Mouse (Mus musculus) stomach, embryonic 16.5 days (tissue): Measurements from ENCODE around the gene Slc22a21. TPM values are rescaled to one million over a fixed set of nuclear protein-coding genes. Genes with fewer than 3 reads are reported as not detected.
"Not testable (repeated sequence)": the region's sequence is repeated elsewhere in the genome, so short reads cannot be mapped to it uniquely, and the experiment has no call there.

Source experiments
- ATAC-seq: fragments of 200-750 bp; cut with Nextera tagmentation; 2 replicates; pipeline ENCODE4 v1.8.0; 2017; ENCODE audit warnings: moderate number of reproducible peaks, moderate TSS enrichment; ENCODE audit not compliant: insufficient read depth, low FRiP score
- H3K27ac ChIP-seq: fragments of 300-500 bp; sonication (generic); 2 replicates; pipeline ENCODE4 v1.5.1; 2014; ENCODE audit warnings: low read length
- H3K27me3 ChIP-seq: fragments of 300-500 bp; sonication (generic); 2 replicates; pipeline ENCODE4 v1.6.1; 2014; ENCODE audit warnings: low read length, control low read depth, mixed read lengths; ENCODE audit not compliant: control insufficient read depth, insufficient read depth
- H3K36me3 ChIP-seq: fragments of 300-500 bp; sonication (generic); 2 replicates; pipeline ENCODE4 v1.6.1; 2014; ENCODE audit warnings: low read length; ENCODE audit not compliant: control insufficient read depth, insufficient read depth
- H3K4me1 ChIP-seq: fragments of 300-500 bp; sonication (generic); 2 replicates; pipeline ENCODE4 v1.6.1; 2014; ENCODE audit warnings: low read length, control low read depth, mixed read lengths; ENCODE audit not compliant: control insufficient read depth, insufficient read depth
- H3K4me2 ChIP-seq: fragments of 300-500 bp; sonication (generic); 2 replicates; pipeline ENCODE4 v1.6.1; 2014; ENCODE audit warnings: low read depth, low read length, mixed read lengths
- H3K4me3 ChIP-seq: fragments of 300-500 bp; sonication (generic); replicated peaks from 2 replicates; pipeline ENCODE4 v1.5.1; 2014; ENCODE audit warnings: mild to moderate bottlenecking, low read length
- H3K9ac ChIP-seq: fragments of 300-500 bp; sonication (generic); 2 replicates; pipeline ENCODE4 v1.6.1; 2014; ENCODE audit warnings: low read length
- H3K9me3 ChIP-seq: fragments of 300-500 bp; sonication (generic); replicated peaks from 2 replicates; pipeline ENCODE4 v1.6.1; 2016; ENCODE audit warnings: low read length, control low read depth; ENCODE audit not compliant: control insufficient read depth
- WGBS: fragments of 180-500 bp; shearing (Covaris S2); extraction: QIAGEN DNeasy Blood & Tissue Kit; methylation state at CpG from one replicate; pipeline ENCODE4 v1.1.7; 2014; 5-methylcytosine and 5-hydroxymethylcytosine counted together
- polyA plus RNA-seq: library from polyadenylated mRNA; unstranded; fragments of >200 nt; fragmentation: Nextera tagmentation; extraction: Ambion mirVana; gene quantifications from 2 replicates; pipeline ENCODE4 v1.2.1, GENCODE M21; 2015

The Slc22a21 gene
- polyA plus RNA-seq, 1 experiment from 2014 or later, result 8.9 TPM

DNA sequence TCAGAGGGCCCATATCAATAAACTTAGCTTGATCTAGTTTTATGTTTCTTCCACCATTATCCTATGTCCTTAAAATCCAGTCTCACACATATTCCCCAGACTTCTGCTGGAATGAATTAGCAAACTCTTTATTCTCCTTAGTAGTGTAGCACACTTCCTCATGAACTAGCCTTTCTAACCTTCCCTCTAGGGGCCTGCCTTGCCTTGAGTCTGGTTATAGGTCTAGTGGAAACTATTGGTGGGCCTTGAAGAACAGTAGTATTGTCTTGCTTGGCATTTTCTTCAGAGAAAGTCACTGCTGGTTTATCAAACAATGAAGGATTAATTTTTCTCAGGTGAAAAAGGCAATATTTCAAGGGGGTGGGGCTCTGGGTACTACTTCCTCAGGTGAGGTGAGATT, 4.6 kb downstream of the Slc22a21 start:
- Histone ChIP-seq H3K36me3 (no peaks in the 10 kb centered on the region), H3K9ac (no peak overlapping the region), H3K27ac (no peak overlapping the region), H3K4me3 (no peak overlapping the region), H3K4me1 (peaks cover 3% of the 10 kb centered on the region; the same call in 1 of the 2 replicates), H3K9me3 (no peaks in the 10 kb centered on the region), H3K4me2 (no peak overlapping the region), H3K27me3 (no peaks in the 10 kb centered on the region)
- ATAC-seq, result no peak

DNA sequence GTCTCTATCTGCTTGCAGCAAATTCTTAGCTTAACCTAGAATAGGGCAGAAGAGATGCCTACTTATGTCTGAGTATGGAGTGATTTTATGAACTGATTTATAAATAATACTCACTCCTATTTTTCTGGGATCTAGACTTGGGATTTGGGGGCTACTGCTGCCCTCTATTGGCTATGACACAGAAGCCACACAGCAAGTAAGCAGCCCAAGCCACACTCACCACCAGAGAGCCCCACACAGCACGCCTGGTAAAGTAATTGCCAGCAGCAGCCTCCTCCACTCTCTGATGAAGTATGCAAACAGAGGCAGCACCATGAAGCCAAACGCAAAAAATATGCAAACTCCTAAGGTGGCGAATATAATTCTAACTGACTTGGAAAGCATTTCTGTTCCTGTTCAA, 21.1 kb downstream of the Slc22a21 start:
- no peak overlapping the region for H3K4me3 ChIP-seq
- H3K9me3 ChIP-seq, result no peaks in the 10 kb centered on the region
- H3K27ac ChIP-seq, result no peak overlapping the region
- H3K4me2 ChIP-seq, result no peak overlapping the region
- H3K9ac ChIP-seq, result no peak overlapping the region
- WGBS, result 41% methylated on average over 3 of the region's 3 CpGs
- no peak for ATAC-seq
- no peaks in the 10 kb centered on the region for H3K36me3 ChIP-seq
- H3K27me3 ChIP-seq, result no peaks in the 10 kb centered on the region
- H3K4me1 ChIP-seq, result no peaks in the 10 kb centered on the region

GRCm38 (mm10) chr11:53958176-53958575, 22.0 kb downstream of the Slc22a21 start:
- H3K27me3 ChIP-seq, H3K27ac ChIP-seq, H3K9me3 ChIP-seq, H3K9ac ChIP-seq, H3K4me2 ChIP-seq, H3K4me1 ChIP-seq, H3K4me3 ChIP-seq, ATAC-seq, H3K36me3 ChIP-seq: not testable (repeated sequence)
- 33% methylated on average over 4 of the region's 4 CpGs for WGBS

- WGBS, result 72% methylated on average over 1 of the region's 1 CpGs
- Histone ChIP-seq H3K9ac (no peak overlapping the region), H3K4me1 (no peaks in the 10 kb centered on the region)
Observed at GRCm38 (mm10) chr11:53956636-53957035, 23.5 kb downstream of the Slc22a21 start.

DNA sequence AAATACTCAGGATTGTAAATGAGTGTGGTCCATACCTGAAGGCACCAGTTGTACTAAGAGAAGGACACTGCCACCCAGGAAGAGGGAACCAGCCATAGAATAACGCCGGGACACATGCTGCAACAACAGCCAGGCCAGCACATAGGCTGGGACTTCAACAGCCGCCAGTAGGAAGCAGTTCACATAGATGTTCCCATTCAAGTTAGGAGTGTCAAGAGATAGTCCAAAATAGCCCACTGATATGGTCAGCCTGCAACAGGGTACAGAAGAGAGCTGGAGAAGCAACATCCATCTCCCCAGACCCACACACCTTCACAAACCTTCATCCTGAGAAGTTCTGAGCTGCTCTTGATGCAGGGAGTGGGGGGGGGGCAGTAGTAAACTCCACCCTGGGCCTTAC, 25.5 kb downstream of the Slc22a21 start:
- ATAC-seq, result no peak
- H3K4me3 ChIP-seq, result no peak overlapping the region
- H3K27ac ChIP-seq, result no peak overlapping the region
- WGBS, result 86% methylated on average over 3 of the region's 3 CpGs
- no peaks in the 10 kb centered on the region for H3K4me1 ChIP-seq
- H3K9me3 ChIP-seq, result no peaks in the 10 kb centered on the region
- no peak overlapping the region for H3K9ac ChIP-seq
- H3K36me3 ChIP-seq, result no peaks in the 10 kb centered on the region
- H3K27me3 ChIP-seq, result no peaks in the 10 kb centered on the region
- H3K4me2 ChIP-seq, result no peak overlapping the region

More at GRCm38 (mm10) chr11:53956636-53957035, 23.5 kb downstream of the Slc22a21 start:
- ATAC-seq, result no peak
- no peaks in the 10 kb centered on the region for H3K9me3 ChIP-seq
- no peak overlapping the region for H3K4me2 ChIP-seq
- H3K27ac ChIP-seq, result no peak overlapping the region
- H3K27me3 ChIP-seq, result no peaks in the 10 kb centered on the region
- no peaks in the 10 kb centered on the region for H3K36me3 ChIP-seq
- H3K4me3 ChIP-seq, result no peak overlapping the region

GRCm38 (mm10) chr11:53950133-53950532, 30.0 kb downstream of the Slc22a21 start:
- not testable (repeated sequence) for H3K4me2 ChIP-seq, H3K36me3 ChIP-seq, H3K4me3 ChIP-seq, H3K27me3 ChIP-seq, H3K4me1 ChIP-seq, H3K9me3 ChIP-seq, H3K9ac ChIP-seq, H3K27ac ChIP-seq, ATAC-seq
- WGBS, result no CpG with 5 or more reads among the region's 3 CpGs

DNA sequence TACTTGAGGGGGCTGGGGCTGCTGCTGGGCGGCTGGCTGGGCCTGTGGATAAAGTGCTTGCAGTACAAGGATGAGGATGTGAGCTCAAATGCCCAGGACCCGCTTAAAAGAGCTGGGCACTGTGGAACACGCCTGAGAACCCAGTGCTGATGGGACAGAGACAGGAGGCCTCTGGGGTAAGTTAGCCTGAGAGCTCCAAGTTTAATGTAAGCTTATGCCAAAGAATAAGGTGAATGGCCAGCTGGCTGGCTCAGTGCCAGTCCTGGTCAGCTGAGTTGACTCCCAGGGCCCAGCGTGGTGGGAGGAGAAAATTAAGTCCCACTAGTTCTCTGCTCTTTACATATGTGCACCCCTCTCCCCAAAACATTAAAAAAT, 48.2 kb downstream of the Slc22a21 start:
- not testable (repeated sequence) for H3K27ac ChIP-seq, H3K4me2 ChIP-seq, H3K27me3 ChIP-seq, H3K4me1 ChIP-seq, H3K9me3 ChIP-seq, H3K36me3 ChIP-seq, H3K4me3 ChIP-seq, H3K9ac ChIP-seq
- peak; percentile 44; the same call in 1 of the 2 replicates for ATAC-seq
- WGBS, result 50% methylated on average over 4 of the region's 4 CpGs

DNA sequence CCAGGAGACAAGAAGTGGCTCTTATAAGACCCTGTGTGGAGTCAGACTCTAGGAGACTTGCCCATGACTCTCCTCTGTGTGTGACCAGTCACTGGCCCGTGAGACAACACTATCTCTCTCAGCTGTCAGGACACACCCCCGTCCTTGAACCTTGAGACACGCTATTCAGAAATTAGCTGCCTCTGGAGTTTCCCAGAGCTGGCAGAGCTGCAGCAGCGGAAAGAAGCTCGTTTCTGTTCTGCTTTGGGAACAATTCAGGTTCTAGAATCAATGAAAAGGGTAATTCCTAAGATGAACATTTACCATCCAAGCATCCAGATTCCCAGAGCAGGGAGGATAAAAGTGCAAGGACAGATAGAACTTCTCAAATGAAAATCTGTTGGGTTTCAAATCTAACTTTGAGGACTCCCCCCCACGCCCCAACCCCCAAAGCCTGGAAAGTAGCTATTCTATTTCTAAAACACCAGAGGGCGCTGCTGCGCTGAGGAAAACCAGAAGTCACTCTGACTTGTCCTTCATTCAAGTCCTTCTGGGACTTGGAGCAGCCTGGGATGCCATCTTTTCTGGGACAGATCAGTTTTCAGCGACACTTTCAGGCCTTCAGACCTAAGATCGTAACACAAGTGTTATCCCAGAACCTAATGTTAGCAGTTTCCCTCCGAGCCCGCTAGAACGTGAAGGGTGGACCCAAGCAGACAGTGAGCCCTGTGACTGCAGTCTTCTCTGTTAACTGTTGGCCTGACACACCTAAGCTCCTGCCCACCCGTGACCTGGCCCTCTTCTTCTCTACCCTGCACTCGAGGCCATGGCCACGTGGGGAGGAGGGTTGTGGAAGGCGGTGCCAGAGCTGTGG, 48.8 kb downstream of the Slc22a21 start:
- Histone ChIP-seq H3K36me3 (no peaks in the 10 kb centered on the region), H3K9me3 (no peaks in the 10 kb centered on the region), H3K4me2 (no peak overlapping the region), H3K27me3 (no peaks in the 10 kb centered on the region), H3K27ac (no peak overlapping the region), H3K4me1 (no peaks in the 10 kb centered on the region), H3K9ac (no peak overlapping the region), H3K4me3 (no peak overlapping the region)
- ATAC-seq, result peak; percentile 25; the same call in 1 of the 2 replicates
- 31% methylated on average over 17 of the region's 17 CpGs for WGBS

DNA sequence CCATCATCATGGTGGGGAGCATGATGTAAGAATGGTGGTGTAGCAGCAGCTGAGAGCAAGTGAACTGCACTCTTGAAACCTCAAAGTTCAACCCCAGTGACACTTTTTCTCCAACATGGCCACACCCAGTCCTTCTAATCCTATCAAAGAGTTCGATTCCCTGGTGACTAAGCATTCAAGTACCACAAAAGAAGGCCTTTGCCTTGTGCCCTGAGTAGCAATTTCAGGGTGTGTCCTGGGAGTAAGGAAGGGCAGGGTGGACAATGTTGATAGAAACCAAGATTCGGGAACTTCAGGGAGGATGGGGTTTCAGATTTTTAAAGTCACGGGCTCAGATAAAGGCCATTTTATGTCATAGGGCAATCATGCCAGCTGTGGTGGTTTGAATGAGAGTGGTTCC, 50.4 kb downstream of the Slc22a21 start:
- Histone ChIP-seq H3K27me3 (no peaks in the 10 kb centered on the region), H3K9ac (no peak overlapping the region), H3K9me3 (no peaks in the 10 kb centered on the region), H3K27ac (no peak overlapping the region), H3K4me2 (no peak overlapping the region), H3K4me3 (no peak overlapping the region), H3K4me1 (no peaks in the 10 kb centered on the region), H3K36me3 (no peaks in the 10 kb centered on the region)
- 78% methylated on average over 3 of the region's 3 CpGs for WGBS
- ATAC-seq, result no peak
